Mouse (Mus musculus) thymus, adult 2 months (tissue): ENCODE data around the gene Cop1. TPM values are rescaled to one million over a fixed set of nuclear protein-coding genes. Genes with fewer than 3 reads are reported as not detected.

Experiments used
- DNase-seq: peaks from one replicate; pipeline ENCODE4 v3.0.0; 2021
- H3K27ac ChIP-seq: fragments of 200-500 bp; 2 replicates; pipeline ENCODE4 v1.5.1; 2012; ENCODE audit warnings: low read length, control low read depth; ENCODE audit not compliant: control insufficient read depth, insufficient read depth
- H3K27me3 ChIP-seq: fragments of 200-500 bp; 2 replicates; pipeline ENCODE4 v1.6.1; 2012; ENCODE audit warnings: mild to moderate bottlenecking, low read length, moderate library complexity, mixed read lengths; ENCODE audit not compliant: control insufficient read depth, insufficient read depth
- H3K36me3 ChIP-seq: fragments of 200-500 bp; 2 replicates; pipeline ENCODE4 v1.6.1; 2012; ENCODE audit warnings: mild to moderate bottlenecking, low read length, moderate library complexity; ENCODE audit not compliant: control insufficient read depth, insufficient read depth
- H3K4me1 ChIP-seq: fragments of 200-500 bp; replicated peaks from 2 replicates; pipeline ENCODE4 v1.6.1; 2012; ENCODE audit warnings: low read length; ENCODE audit not compliant: control insufficient read depth, insufficient read depth
- H3K4me3 ChIP-seq: fragments of 200-500 bp; 2 replicates; pipeline ENCODE4 v1.5.1; 2012; ENCODE audit warnings: mild to moderate bottlenecking, low read length, control low read depth, moderate library complexity; ENCODE audit not compliant: control insufficient read depth, insufficient read depth
- CTCF ChIP-seq: fragments of 200-500 bp; IDR thresholded peaks from 2 replicates; pipeline ENCODE4 v1.5.1; 2012; ENCODE audit warnings: mild to moderate bottlenecking, control low read depth, low read length, moderate library complexity, borderline replicate concordance; ENCODE audit not compliant: control insufficient read depth, poor library complexity, insufficient read depth; ENCODE audit errors: extremely low read depth
- POLR2A ChIP-seq: fragments of 200-500 bp; IDR thresholded peaks from 2 replicates; pipeline ENCODE4 v1.6.1; 2012; ENCODE audit warnings: mild to moderate bottlenecking, low read length, control low read depth, moderate library complexity; ENCODE audit not compliant: control insufficient read depth, poor library complexity, insufficient read depth; ENCODE audit errors: extremely low read depth
- WGBS: fragments of 180-500 bp; shearing (Covaris S2); methylation state at CpG from one replicate; pipeline ENCODE4 v1.1.7; 2018; 5-methylcytosine and 5-hydroxymethylcytosine counted together
- polyA plus RNA-seq: library from polyadenylated mRNA; depleted of rRNA; stranded (reverse); fragments of >200 nt; gene quantifications from 2 replicates; pipeline ENCODE4 v1.2.3, GENCODE M21; 2012

The Cop1 gene
- polyA plus RNA-seq, 1 experiment, result 58.6 TPM

DNA sequence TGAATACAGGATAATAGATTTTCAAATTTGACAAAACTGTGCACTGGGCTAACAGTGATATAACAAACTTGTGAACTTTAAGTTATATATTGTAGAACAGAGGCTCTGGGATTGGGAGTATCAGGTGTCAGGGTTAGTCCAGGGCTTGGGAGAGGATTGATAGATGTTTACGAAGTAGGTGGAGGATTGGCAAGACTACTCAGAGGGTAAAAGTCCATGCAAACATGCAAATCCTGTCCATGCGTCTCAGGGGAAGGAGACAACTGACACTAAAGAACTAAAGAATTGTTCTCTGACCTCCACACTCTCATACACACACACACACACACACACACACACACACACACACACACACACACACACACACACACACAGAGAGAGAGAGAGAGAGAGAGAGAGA is 18.2 kb downstream of the Cop1 start:
- 87% methylated on average over 2 of the region's 2 CpGs for WGBS
- no peak for DNase-seq
- H3K4me3 ChIP-seq, result no peak overlapping the region
- no peak overlapping the region for H3K27ac ChIP-seq
- H3K36me3 ChIP-seq, result peaks cover 28% of the 10 kb centered on the region
- no peaks in the 10 kb centered on the region for H3K4me1 ChIP-seq
- H3K27me3 ChIP-seq, result no peaks in the 10 kb centered on the region
- TF ChIP-seq CTCF (no peak), POLR2A (no peak)

DNA sequence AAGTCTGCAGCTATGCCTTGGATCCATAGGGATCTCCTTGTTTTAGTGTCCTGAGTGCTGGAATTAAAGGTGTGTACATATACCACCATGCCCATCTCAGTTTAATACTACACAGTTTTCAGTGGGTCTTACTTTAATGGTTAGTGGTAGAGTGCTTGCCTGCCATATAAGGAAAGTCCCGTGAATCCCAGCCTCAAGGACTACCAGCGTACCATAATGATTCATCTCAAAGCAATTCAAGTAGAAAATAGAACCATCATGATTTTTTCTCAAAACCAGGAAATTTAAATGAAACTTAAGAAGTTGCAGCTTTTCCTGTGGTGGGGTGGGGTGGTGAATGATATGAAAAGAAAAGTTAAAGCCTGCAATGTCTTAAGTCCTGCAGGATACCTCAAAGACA is 21.0 kb downstream of the Cop1 start:
- H3K4me3 ChIP-seq, result no peak overlapping the region
- TF ChIP-seq CTCF (no peak), POLR2A (no peak)
- H3K36me3 ChIP-seq, result peaks cover 28% of the 10 kb centered on the region
- no peaks in the 10 kb centered on the region for H3K27me3 ChIP-seq
- no peaks in the 10 kb centered on the region for H3K4me1 ChIP-seq
- no peak for DNase-seq
- H3K27ac ChIP-seq, result no peak overlapping the region
- 95% methylated on average over 2 of the region's 2 CpGs for WGBS

DNA sequence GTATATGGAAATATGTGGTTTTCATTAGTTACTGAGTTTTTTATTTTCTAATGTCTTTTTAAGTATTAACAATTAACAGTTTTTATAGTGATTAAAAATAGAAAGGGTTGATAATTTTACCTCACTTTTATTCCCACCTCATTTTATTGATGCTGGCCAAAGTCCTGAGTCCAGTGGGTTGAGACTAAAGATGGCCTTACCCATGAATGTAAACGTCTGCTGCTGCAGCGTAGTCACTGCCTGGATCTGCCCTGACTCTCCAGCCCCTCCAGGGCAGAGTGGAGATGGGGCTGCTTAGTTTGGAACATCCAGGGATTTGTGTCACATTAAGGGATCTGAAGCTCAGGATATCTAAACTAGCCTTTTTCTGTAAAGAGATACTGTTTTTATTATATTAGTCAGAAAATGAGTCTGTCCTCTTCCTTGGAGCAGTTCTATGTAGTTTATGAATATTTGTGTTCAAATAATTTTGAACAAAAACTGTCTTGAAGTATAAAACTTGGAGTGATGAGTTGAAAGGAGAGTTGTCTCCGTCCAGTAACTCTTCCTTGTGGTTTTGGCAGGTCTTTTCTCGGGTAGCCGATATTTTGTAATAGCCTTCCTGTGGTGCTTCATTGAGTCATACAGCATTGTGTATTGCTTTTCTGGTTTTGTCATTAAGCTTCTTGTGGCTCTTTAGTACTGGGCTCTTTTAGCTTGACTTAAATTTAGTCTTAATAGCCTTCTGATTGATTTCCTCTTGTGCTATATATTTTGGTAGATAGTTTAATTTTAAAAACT is 23.0 kb downstream of the Cop1 start:
- 94% methylated on average over 5 of the region's 5 CpGs for WGBS
- Histone ChIP-seq H3K4me3 (no peak overlapping the region), H3K27me3 (no peaks in the 10 kb centered on the region), H3K36me3 (peaks cover 31% of the 10 kb centered on the region), H3K4me1 (no peaks in the 10 kb centered on the region), H3K27ac (no peak overlapping the region)
- no peak for TF ChIP-seq POLR2A
- TF ChIP-seq CTCF, result no peak
- DNase-seq, result no peak

DNA sequence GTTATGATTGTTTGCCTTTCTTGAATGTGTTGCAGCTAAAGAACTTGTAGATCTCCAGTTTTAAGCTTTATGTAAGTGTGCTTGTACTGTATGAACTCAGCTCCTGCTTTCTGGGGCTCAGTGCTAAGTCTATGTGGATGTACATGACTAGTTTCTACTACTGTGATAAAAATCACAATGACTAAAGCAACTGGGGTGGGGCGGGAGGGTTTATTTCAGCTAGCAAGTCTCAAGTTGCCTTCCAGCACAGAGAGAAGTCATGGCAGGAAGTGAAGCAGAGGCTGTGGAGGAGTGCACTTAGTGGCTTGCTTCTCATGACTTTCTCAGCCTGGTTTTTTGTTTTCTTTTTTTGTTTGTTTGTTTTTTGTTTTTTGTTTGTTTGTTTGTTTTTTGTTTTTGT is 24.4 kb downstream of the Cop1 start:
- Histone ChIP-seq H3K36me3 (peaks cover 27% of the 10 kb centered on the region), H3K4me1 (no peaks in the 10 kb centered on the region), H3K4me3 (no peak overlapping the region), H3K27ac (no peak overlapping the region), H3K27me3 (no peaks in the 10 kb centered on the region)
- no peak for DNase-seq
- no peak for TF ChIP-seq POLR2A
- TF ChIP-seq CTCF, result no peak
- WGBS, result 62% methylated on average over 1 of the region's 1 CpGs

DNA sequence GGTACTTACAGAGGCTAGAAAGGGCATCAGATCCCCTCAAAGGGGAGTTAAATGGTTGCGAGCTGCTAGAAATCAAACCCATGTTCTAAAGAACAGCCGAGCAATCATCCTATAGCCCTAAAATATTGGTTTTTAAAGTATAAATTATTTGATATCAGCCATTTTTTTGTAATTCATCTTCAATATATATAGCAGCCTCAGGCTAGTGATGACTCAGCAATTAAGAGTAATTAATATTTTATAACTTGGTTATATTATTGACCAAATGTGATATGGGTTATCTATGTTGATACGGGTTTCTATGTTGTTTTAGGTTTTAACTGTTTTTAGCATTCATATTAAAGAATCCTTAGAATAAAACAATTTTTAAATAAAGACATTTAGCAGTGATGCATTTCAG is 31.7 kb downstream of the Cop1 start:
- H3K27ac ChIP-seq, result no peak overlapping the region
- no peaks in the 10 kb centered on the region for H3K27me3 ChIP-seq
- DNase-seq, result no peak
- H3K4me1 ChIP-seq, result no peaks in the 10 kb centered on the region
- H3K4me3 ChIP-seq, result no peak overlapping the region
- 0 out of 2 replicates have a peak, but pooled peaks cover 10% of the 10 kb centered on the region for H3K36me3 ChIP-seq
- TF ChIP-seq CTCF (no peak), POLR2A (no peak)
- WGBS, result 95% methylated on average over 3 of the region's 3 CpGs

DNA sequence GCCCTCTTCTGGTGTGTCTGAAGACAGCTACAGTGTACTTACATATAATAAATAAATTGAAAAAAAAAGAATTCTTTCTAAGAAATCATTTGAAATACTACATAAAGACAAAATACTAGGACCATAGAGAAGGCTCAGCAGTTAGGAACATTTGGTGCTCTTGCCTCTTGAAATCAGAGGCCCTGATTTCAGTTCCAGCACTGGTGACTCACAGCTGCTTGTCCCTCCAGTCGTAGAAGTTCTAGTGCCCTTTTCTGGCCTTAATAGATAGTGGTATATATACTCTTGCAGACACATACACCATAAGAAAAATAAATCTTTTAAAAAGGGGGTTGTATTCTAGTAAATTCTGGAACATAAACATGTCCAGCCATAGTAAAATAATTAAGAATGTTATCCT is 48.0 kb downstream of the Cop1 start:
- Histone ChIP-seq H3K27ac (no peak overlapping the region), H3K36me3 (peaks cover 9% of the 10 kb centered on the region), H3K27me3 (no peaks in the 10 kb centered on the region), H3K4me3 (no peak overlapping the region), H3K4me1 (no peaks in the 10 kb centered on the region)
- no peak for TF ChIP-seq CTCF
- TF ChIP-seq POLR2A, result no peak
- no peak for DNase-seq
- 96% methylated on average over 1 of the region's 1 CpGs for WGBS
